Mouse (Mus musculus) gastrocnemius, postnatal 4 days (tissue): ENCODE data around the gene Gm47841. TPM values are rescaled to one million over a fixed set of nuclear protein-coding genes. Genes with fewer than 3 reads are reported as not detected.

Experiments used
- DNase-seq, 2 experiments: peaks; one replicate each; pipeline ENCODE4 v3.0.0; 2021 to 2022; ENCODE audit warnings: low spot score in 2 of 2, mixed read lengths in 2 of 2
- total RNA-seq, 2 experiments: library from RNA; stranded (reverse); gene quantifications; 2 replicates each; pipeline ENCODE4 v1.2.3; 2021

Gm47841 gene
- total RNA-seq, 2 experiments from 2014 or later: 0.27 to 0.34 TPM

- DNase-seq: no peak
Observed at GRCm38 (mm10) chr15:101046039-101046526, 1.1 kb downstream of the Gm47841 start.

- DNase-seq: no peak
Observed at GRCm38 (mm10) chr15:101044531-101044930, 2.7 kb downstream of the Gm47841 start.

- DNase-seq: peak in 1 of 2 experiments; percentile 45
Observed at GRCm38 (mm10) chr15:101042613-101043012, 4.6 kb downstream of the Gm47841 start.

- no peak for DNase-seq
Observed at GRCm38 (mm10) chr15:101041966-101042365, 5.2 kb downstream of the Gm47841 start.

- DNase-seq: no peak
Observed at GRCm38 (mm10) chr15:101039651-101040050, 7.5 kb downstream of the Gm47841 start.

- no peak for DNase-seq
Observed at GRCm38 (mm10) chr15:101028960-101029359, 18.2 kb downstream of the Gm47841 start.

GRCm38 (mm10) chr15:101011352-101011751, 35.8 kb downstream of the Gm47841 start:
- no peak for DNase-seq

- no peak for DNase-seq
Observed at GRCm38 (mm10) chr15:101008386-101009010, 38.7 kb downstream of the Gm47841 start.

- DNase-seq: no peak
Observed at GRCm38 (mm10) chr15:101007236-101007635, 40.0 kb downstream of the Gm47841 start.

GRCm38 (mm10) chr15:101006251-101007040, 40.8 kb downstream of the Gm47841 start:
- DNase-seq: no peak

- no peak for DNase-seq
Observed at GRCm38 (mm10) chr15:101005717-101006116, 41.5 kb downstream of the Gm47841 start.

GRCm38 (mm10) chr15:101004538-101004937, 42.7 kb downstream of the Gm47841 start:
- DNase-seq: no peak

GRCm38 (mm10) chr15:101002466-101002865, 44.7 kb downstream of the Gm47841 start:
- DNase-seq: no peak

- no peak for DNase-seq
Observed at GRCm38 (mm10) chr15:101001685-101002084, 45.5 kb downstream of the Gm47841 start.

- DNase-seq: peak in 1 of 2 experiments; percentile 32
Observed at GRCm38 (mm10) chr15:100997090-100997489, 50.1 kb downstream of the Gm47841 start.

Other genes with a start within 250 kb of the Gm47841 start
- gene Scn8a, start 177.5 kb downstream of the Gm47841 start, total RNA-seq: 1 to 10 TPM; 1.2 to 1.9 TPM
- 1 to 10 TPM; 3.2 to 4.1 TPM for gene Fignl2, start 31.2 kb upstream of the Gm47841 start, total RNA-seq
- not detected for gene Ankrd33, start 68.4 kb upstream of the Gm47841 start, total RNA-seq
- gene Acvrl1, start 81.1 kb upstream of the Gm47841 start, total RNA-seq: 10 to 100 TPM; 24.6 to 28.1 TPM
- gene Acvr1b, start 126.7 kb upstream of the Gm47841 start, total RNA-seq: 10 to 100 TPM; 16.2 to 17.0 TPM
- 10 to 100 TPM; 14.1 to 14.7 TPM for gene Grasp, start 176.8 kb upstream of the Gm47841 start, total RNA-seq
- gene Nr4a1, start 206.9 kb upstream of the Gm47841 start, total RNA-seq: 10 to 100 TPM; 25.3 to 26.0 TPM
- 10 to 100 TPM; 24.8 to 25.8 TPM for gene Atg101, start 236.9 kb upstream of the Gm47841 start, total RNA-seq
- under 1 TPM in 1 of 2 experiments, not detected in 1; 0.59 TPM for gene 6030408B16Rik, start 245.8 kb upstream of the Gm47841 start, total RNA-seq